Mouse (Mus musculus) neural tube, embryonic 10.5 days (tissue): Measurements from ENCODE around the gene Ildr2.

Source experiments
- DNase-seq: peaks from one replicate; pipeline ENCODE4 v3.0.0-alpha.2; 2017; ENCODE audit warnings: low spot score; ENCODE audit errors: extremely low spot score

Ildr2 gene

DNA sequence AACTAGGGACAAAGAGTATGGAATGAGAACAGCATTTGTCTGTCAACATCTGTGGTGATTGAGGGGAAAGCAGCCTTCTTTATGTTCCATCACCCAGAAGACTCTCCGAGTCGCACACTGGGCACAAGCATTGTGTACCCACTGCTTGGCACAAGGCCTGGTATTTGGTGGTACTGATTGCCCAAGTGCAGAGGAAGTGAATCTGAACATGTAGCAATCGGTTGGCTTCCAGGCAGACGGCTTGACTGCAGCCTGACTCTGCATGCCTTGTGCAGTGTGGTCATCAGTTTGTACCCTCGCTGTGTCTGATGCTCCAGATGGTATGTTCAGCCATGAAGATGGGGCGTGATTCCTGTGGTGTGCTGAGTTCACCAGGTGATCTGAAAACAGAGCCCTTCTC lies 85.2 kb downstream of the Ildr2 start:
- no peak for DNase-seq

GRCm38 (mm10) chr1:166342060-166342459 lies 88.1 kb downstream of the Ildr2 start:
- DNase-seq, result no peak

DNA sequence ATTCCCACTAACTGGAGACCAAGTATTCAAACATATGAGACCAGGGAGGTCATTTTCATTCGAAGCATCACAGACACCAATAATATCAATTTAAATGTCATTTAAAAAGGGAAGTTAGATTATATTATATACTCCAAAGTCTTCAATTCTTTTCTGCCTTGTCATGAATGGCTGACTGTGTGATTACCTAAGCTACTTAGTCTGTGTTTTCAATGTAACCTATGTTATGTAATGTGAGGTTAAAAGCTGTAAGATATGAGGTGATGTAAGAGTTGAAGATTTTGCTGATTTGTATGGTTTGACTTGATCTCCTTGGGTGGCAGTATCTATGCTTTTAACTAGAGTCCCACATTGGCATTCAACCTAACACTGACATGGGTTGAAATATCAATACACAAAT lies 88.6 kb downstream of the Ildr2 start:
- DNase-seq, result no peak

- no peak for DNase-seq
Observed at GRCm38 (mm10) chr1:166343586-166343985, 89.6 kb downstream of the Ildr2 start.

DNA sequence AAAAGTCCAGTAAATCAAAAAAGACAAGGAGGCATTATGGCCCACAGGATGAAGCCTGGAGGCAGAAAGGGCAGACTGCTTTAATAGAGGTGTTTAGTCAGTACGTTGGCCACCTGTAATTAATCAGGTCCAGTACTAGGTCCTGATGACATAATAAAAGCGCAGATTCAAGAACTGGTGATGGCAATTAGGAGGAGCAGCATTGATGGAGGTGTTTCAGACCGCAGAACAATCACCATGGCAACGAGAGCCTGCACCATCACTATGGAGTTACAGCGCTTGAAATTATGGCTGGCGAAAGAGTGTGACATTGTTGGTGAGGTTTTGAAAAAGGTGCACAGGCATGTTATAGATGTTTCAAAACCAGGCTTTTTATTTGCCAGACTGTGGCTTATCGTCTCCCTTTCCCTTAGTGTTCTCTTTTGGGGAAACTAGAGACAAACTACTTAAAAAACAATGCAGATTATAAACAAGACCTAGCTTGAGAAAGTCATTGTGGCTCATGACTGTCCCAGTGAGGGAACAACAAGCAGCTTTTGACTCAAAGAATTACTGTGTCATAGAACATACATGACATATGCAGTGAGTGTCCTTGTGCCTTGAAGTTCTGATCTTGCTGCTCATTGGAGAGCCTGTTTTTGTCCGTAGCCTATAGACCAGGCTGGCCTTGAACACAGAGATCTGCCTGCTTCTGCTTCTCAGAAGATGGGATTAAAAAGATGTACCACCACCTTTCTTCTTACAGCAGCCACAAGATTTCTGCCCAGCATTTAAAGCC lies 90.5 kb downstream of the Ildr2 start:
- no peak for DNase-seq

GRCm38 (mm10) chr1:166345602-166346001 lies 91.7 kb downstream of the Ildr2 start:
- no peak for DNase-seq

DNA sequence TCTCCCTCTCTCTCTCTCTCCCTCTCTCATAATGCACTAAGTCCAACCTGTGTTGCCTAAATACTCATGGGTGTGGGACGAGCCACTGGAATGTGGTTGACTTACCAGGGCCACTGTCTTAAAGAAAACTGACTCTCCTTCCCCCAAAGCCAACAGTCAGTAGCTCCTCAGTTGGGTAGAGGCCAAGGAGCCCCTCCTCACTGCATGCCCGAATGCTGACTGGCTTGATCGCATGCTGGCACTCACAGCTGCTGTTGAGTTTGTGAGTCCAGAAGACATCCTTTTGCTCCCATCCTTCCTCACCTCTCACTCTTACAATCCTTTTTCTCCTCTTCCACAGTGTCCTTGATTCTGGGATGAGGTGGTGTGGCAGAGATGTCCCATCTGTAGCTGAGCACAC lies 93.0 kb downstream of the Ildr2 start:
- DNase-seq, result no peak

GRCm38 (mm10) chr1:166349341-166349740 lies 95.4 kb downstream of the Ildr2 start:
- no peak for DNase-seq

DNA sequence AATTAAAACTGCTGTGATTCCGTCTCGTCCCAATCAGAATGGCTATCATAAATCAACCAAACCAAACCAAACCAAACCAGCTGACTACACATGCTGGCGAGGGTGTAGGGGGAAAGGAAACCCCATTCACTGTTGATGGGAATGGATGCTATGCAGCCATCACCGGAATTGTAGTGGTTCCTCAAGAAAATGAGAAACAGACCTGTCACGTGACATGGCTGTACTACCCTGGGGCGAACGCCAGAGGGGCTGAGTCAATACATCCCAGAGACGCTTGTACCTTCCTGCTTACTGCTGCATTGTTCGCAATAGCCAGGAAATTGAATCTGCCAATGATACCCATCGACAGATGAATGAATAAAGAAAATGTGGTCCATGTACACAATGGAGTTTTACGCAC lies 95.8 kb downstream of the Ildr2 start:
- DNase-seq, result peak; percentile 30

GRCm38 (mm10) chr1:166360157-166360855 lies 106.4 kb downstream of the Ildr2 start:
- DNase-seq, result peak; percentile 91

DNA sequence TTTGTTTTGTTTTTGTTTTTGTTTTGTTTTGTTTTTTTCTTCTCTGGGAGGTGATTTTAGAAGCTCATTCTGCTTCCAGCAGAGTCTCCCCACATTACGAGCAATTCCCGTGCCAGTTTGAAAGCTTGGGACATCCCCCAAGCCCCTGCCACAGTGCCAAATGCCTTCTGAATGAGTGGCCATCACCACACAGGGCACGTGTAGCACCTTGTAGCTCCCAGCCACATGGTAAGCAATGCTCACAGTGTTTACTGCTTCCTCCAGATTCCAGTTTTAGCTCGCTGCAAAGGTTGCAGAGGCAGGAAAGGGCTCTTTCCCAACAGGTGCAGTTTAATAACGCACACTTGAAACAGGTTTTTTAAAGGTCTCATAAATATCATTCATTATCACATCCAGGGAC lies 107.0 kb downstream of the Ildr2 start:
- no peak for DNase-seq

DNA sequence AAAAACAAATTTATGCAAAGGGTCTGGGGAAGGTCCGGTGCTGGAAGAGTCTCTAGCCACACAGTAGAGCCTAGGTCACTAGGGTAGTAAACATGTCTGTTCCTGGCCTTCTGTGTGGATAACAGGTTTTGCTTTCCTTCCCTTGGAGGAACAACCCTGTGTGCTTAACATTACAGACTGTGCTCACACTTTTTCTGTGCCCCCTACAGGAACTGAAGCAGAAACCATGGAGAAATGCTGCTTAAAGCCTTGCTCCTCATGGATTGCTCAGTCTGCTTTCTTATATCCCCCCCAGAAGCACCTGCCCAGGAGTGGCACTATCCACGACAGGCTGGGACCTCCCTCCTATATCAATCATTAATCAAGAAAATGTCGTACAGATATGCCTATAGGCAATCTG lies 107.9 kb downstream of the Ildr2 start:
- DNase-seq, result no peak

- DNase-seq, result no peak
Observed at GRCm38 (mm10) chr1:166362659-166363058, 108.7 kb downstream of the Ildr2 start.

- DNase-seq, result no peak
Observed at GRCm38 (mm10) chr1:166363122-166363521, 109.2 kb downstream of the Ildr2 start.
